Mouse (Mus musculus) midbrain, postnatal 0 days (tissue): ENCODE measurements at regions not wholly inside any gene's neighbourhood (a gene's known extent, or its start where the extent isn't known, plus 50 kb on each side); places are given as distances from the start of the nearest gene placed in this dataset.

Experiments used
- ATAC-seq: fragments of 200-750 bp; cut with Nextera tagmentation; 2 replicates; pipeline ENCODE4 v1.8.0; 2017; ENCODE audit warnings: moderate number of reproducible peaks, mild to moderate bottlenecking, moderate TSS enrichment, moderate library complexity; ENCODE audit not compliant: low FRiP score
- DNase-seq: peaks from one replicate; pipeline ENCODE4 v3.0.0-alpha.2; 2015; ENCODE audit warnings: low spot score
- H3K27ac ChIP-seq: fragments of 300-500 bp; sonication (generic); 2 replicates; pipeline ENCODE4 v1.5.1; 2014; ENCODE audit warnings: low read depth, mild to moderate bottlenecking, low read length, mixed read lengths
- H3K27me3 ChIP-seq: fragments of 300-500 bp; sonication (generic); 2 replicates; pipeline ENCODE4 v1.6.1; 2014; ENCODE audit warnings: low read length, control low read depth, mixed read lengths; ENCODE audit not compliant: insufficient read depth
- H3K36me3 ChIP-seq: fragments of 300-500 bp; sonication (generic); 2 replicates; pipeline ENCODE4 v1.6.1; 2014; ENCODE audit warnings: low read length, control low read depth, mixed read lengths; ENCODE audit not compliant: insufficient read depth
- H3K4me1 ChIP-seq: fragments of 300-500 bp; sonication (generic); 2 replicates; pipeline ENCODE4 v1.6.1; 2014; ENCODE audit warnings: mild to moderate bottlenecking, control low read depth, antibody characterized with exemption, low read length, mixed read lengths; ENCODE audit not compliant: insufficient read depth
- H3K4me2 ChIP-seq: fragments of 300-500 bp; sonication (generic); 2 replicates; pipeline ENCODE4 v1.6.1; 2014; ENCODE audit warnings: low read depth, mild to moderate bottlenecking, low read length, mixed read lengths; ENCODE audit not compliant: poor library complexity, severe bottlenecking
- H3K4me3 ChIP-seq: fragments of 300-500 bp; sonication (generic); 2 replicates; pipeline ENCODE4 v1.5.1; 2014; ENCODE audit warnings: low read depth, mild to moderate bottlenecking, low read length, moderate library complexity
- H3K9ac ChIP-seq: fragments of 300-500 bp; sonication (generic); replicated peaks from 2 replicates; pipeline ENCODE4 v1.6.1; 2014; ENCODE audit warnings: mild to moderate bottlenecking, low read length, moderate library complexity, mixed read lengths; ENCODE audit not compliant: poor library complexity, severe bottlenecking
- H3K9me3 ChIP-seq: fragments of 300-500 bp; sonication (generic); 2 replicates; pipeline ENCODE4 v1.6.1; 2016; ENCODE audit warnings: low read length, control low read depth
- CTCF ChIP-seq: IDR thresholded peaks from 2 replicates; pipeline ENCODE4 v1.5.1; 2016; ENCODE audit warnings: antibody characterized with exemption, mild to moderate bottlenecking
- whole genome bisulfite sequencing: fragments of 180-500 bp; shearing (Covaris S2); extraction: QIAGEN DNeasy Blood & Tissue Kit; methylation state at CpG from one replicate; pipeline ENCODE4 v1.1.7; 2014; 5-methylcytosine and 5-hydroxymethylcytosine counted together

DNA sequence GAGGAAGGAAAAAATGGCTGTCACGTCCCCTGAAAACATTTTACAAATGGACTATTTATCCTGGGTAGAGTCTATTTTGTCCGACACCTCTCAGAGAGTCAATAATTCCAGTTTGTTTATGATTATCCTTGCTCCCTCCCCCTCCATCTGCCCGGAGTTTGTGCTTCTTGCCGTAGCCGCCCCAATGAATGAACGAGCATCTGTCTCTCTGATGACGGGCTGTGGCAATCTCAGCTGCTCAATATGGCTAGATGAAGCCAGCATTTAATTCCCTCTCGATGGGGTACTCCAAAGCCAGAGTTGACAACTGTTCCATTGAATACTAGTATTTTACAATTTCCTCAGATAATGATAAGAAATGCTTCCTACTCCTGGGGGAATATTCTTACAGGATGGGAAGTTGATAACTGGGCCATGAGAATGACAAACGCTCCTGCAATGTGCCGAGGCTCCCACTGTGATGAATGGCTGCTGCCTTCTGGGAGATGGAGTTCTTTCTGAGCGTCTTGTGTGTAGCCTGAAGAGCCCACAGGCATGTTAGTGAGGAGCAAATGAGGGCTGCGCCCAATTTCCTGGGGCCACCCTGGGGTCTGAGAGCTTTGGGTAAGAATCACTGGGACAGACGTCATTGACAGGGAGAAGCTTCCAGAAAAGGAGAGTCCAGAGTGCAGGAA, 128.6 kb upstream of the Fstl4 start:
- no peak for ATAC-seq
- 64% methylated on average over 13 of the region's 13 CpGs for WGBS
- no peaks in the 10 kb centered on the region for H3K27me3 ChIP-seq

DNA sequence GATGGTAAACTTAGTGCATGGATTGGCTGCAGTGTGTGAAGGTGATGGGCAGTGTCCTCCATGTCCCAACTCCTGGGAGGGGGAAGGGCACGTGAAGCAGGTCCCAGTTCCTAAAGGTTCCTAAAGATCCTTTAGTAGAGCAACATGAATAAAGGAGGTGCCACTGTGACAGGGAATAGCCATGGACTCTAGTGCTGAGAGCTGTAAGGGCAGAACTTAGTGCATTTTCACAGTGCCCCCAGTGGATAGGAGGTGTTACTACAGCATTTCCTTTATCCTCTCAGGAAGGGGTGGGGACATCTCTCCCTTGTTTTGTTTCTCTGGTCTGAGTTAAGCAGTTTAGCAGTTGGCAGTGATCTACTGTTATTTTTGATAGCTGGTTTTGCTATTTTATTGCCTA, 125.5 kb upstream of the Fstl4 start:
- WGBS: 100% methylated on average over 1 of the region's 1 CpGs
- ATAC-seq (no peak), DNase-seq (no peak)

More for the DNA sequence above, 128.6 kb upstream of the Fstl4 start:
- Histone ChIP-seq H3K9me3 (no peaks in the 10 kb centered on the region), H3K27ac (no peak overlapping the region), H3K9ac (no peak overlapping the region), H3K4me3 (no peak overlapping the region), H3K4me2 (no peak overlapping the region), H3K36me3 (no peaks in the 10 kb centered on the region), H3K4me1 (peaks cover 2% of the 10 kb centered on the region; the same call in 1 of the 2 replicates)
- DNase-seq: peak; percentile 50
- TF ChIP-seq CTCF: no peak

DNA sequence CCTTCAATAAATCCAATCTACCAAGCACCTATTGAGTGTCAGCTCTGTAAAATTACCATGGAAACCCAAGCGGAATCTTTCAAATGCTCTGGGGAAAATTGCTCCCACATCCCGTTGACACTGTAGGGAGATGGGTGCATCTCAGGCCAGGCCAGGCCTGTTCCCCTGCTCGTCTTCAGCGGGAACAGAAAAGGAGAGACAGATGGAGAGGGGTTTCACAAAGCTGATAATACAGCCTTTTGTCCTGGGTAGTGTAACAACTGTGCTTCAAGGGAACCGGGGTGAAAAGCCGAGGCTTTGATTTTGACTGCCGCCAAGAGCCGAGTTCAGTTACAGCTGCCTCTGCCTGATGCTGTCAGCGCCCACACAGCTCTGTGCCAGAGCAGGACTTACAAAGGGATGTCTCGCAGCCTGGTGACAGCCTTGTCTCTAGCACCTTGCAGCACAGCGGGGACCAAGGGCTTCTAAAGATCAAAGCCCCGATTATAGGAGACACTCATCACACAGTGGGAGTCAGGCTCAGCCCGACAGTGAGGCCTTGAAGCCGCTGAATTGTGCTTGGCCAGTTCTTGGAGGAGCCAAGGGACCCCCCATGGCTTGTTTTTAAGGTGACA, 122.6 kb upstream of the Fstl4 start:
- no peaks in the 10 kb centered on the region for H3K9me3 ChIP-seq
- WGBS: 14% methylated on average over 14 of the region's 14 CpGs
- H3K4me1 ChIP-seq: peaks cover 3% of the 10 kb centered on the region
- no peak for TF ChIP-seq CTCF
- no peak overlapping the region for H3K4me2 ChIP-seq
- H3K36me3 ChIP-seq: no peaks in the 10 kb centered on the region
- peak; percentile 49; the same call in 1 of the 2 replicates for ATAC-seq
- no peak overlapping the region for H3K27ac ChIP-seq
- H3K27me3 ChIP-seq: no peaks in the 10 kb centered on the region
- H3K4me3 ChIP-seq: no peak overlapping the region
- no peak for DNase-seq
- no peak overlapping the region for H3K9ac ChIP-seq

More for the DNA sequence above, 125.5 kb upstream of the Fstl4 start:
- Histone ChIP-seq H3K4me3 (no peak overlapping the region), H3K9ac (no peak overlapping the region), H3K4me1 (peaks cover 3% of the 10 kb centered on the region), H3K9me3 (no peaks in the 10 kb centered on the region), H3K27me3 (no peaks in the 10 kb centered on the region), H3K27ac (no peak overlapping the region), H3K4me2 (no peak overlapping the region), H3K36me3 (no peaks in the 10 kb centered on the region)
- TF ChIP-seq CTCF: peak; percentile 53

DNA sequence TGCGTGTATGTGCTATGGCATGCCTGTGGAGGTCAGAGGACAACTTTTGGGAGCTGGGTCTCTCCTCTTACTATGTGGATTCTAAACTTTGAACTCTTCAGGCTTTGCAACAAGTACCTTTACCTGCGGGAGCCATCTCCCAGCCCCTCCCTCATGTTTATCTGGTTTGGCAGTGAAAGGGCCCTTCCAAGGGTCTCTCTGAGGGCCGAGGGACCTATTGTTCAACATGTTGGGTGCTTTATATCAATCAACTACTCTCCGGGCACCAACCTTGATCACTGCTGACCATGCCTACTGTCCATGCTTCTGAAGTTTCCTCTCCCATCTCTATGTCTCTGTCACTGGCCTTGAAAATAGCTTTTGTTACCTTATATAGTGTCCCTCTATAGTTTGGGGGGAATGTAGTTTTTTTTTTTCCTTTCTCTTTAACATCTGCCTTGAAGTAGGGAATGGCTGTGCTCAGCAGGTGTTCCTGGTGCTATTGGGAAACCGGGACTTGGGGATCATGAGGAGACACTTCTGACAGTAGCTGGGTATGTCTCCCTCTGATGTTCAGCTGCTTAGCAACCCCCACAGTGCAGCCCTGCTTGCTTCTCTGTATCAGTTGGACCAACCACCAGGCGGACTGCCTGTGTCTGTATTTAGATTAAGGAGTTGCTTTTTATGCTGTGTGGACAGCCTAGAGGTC, 120.2 kb upstream of the Fstl4 start:
- TF ChIP-seq CTCF: 0 out of 2 replicates have a peak, but pooled peaks have one; percentile 26
- Histone ChIP-seq H3K4me3 (no peak overlapping the region), H3K36me3 (no peaks in the 10 kb centered on the region), H3K4me2 (no peak overlapping the region), H3K27ac (no peak overlapping the region), H3K9ac (no peak overlapping the region), H3K4me1 (peaks cover 7% of the 10 kb centered on the region), H3K9me3 (no peaks in the 10 kb centered on the region), H3K27me3 (no peaks in the 10 kb centered on the region)
- 17% methylated on average over 6 of the region's 6 CpGs for WGBS
- peak; percentile 44 for DNase-seq
- ATAC-seq: no peak

DNA sequence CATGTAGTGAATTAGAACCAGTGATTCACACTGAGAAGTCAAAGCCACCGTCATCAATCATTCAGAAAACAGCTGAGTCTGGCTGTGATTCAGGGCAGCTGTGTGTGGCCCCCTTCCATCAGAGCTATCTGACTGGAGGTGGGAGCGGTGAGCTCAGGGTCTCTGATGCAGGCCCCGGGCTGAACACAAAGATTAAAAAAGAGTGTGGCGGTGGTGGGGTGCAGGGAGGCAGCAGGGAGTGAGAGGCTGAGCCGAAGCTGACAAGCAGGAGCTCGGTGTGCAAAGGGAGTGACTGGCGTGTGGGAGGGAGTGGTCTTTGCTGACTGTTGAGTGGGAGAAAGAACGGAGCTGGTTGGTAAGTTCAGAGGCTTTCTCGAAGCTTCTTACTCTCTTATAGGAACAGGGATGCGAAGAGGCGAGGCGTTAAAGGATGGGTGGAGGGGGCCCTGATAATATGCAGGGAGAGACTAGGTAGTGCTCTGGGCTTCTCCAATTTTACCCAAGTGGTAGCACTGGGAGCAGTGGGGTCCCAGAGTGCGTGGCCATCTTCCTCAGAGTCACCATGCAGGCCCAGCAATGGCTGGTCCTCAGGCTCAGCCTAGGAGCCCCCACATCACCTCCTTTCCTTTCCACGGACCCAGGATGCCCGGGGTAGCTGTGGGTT, 116.1 kb upstream of the Fstl4 start:
- DNase-seq: no peak
- H3K4me3 ChIP-seq: no peak overlapping the region
- H3K9ac ChIP-seq: no peak overlapping the region
- no peak for TF ChIP-seq CTCF
- H3K36me3 ChIP-seq: no peaks in the 10 kb centered on the region
- H3K27me3 ChIP-seq: no peaks in the 10 kb centered on the region
- 39% methylated on average over 15 of the region's 15 CpGs for WGBS
- ATAC-seq: no peak
- H3K4me2 ChIP-seq: no peak overlapping the region
- no peaks in the 10 kb centered on the region for H3K9me3 ChIP-seq
- no peak overlapping the region for H3K27ac ChIP-seq
- peaks cover 4% of the 10 kb centered on the region; the same call in 1 of the 2 replicates for H3K4me1 ChIP-seq
